Mouse (Mus musculus) CH12.LX (cell line): Measurements from ENCODE around the gene Rps5.

Experiments
- CTCF ChIP-seq, 2 experiments: IDR thresholded peaks in 1 of 2; conservative IDR thresholded peaks in 1 of 2; 2 replicates each; pipeline ENCODE4 v1.5.1; 2011 to 2012; ENCODE audit warnings: low read depth in 2 of 2, low read length in 2 of 2, improper control_type of control experiment in 1 of 2, inconsistent platforms in 1 of 2, mild to moderate bottlenecking in 1 of 2, moderate library complexity in 1 of 2
- EP300 ChIP-seq: IDR thresholded peaks from 2 replicates; pipeline ENCODE4 v1.6.1; 2011; ENCODE audit warnings: low read length, improper control_type of control experiment
- GABPA ChIP-seq: IDR thresholded peaks from 2 replicates; pipeline ENCODE4 v1.6.1; 2012; ENCODE audit warnings: low read depth, low read length, improper control_type of control experiment, inconsistent platforms; ENCODE audit not compliant: insufficient replicate concordance
- MAFK ChIP-seq: IDR thresholded peaks from 2 replicates; pipeline ENCODE4 v1.6.1; 2011; ENCODE audit warnings: low read length, improper control_type of control experiment; ENCODE audit not compliant: insufficient replicate concordance
- MAX ChIP-seq: IDR thresholded peaks from 2 replicates; pipeline ENCODE4 v1.6.1; 2011; ENCODE audit warnings: low read length, improper control_type of control experiment
- MEF2A ChIP-seq: IDR thresholded peaks from 2 replicates; pipeline ENCODE4 v1.6.1; 2014; ENCODE audit warnings: low read depth, mild to moderate bottlenecking, inconsistent platforms, low read length, improper control_type of control experiment, borderline replicate concordance
- MYC ChIP-seq: IDR thresholded peaks from 2 replicates; pipeline ENCODE4 v1.6.1; 2011; ENCODE audit warnings: low read depth, mild to moderate bottlenecking, improper control_type of control experiment, low read length
- PAX5 ChIP-seq: IDR thresholded peaks from 2 replicates; pipeline ENCODE4 v1.6.1; 2012; ENCODE audit warnings: low read length, inconsistent platforms, mixed read lengths
- RAD21 ChIP-seq: IDR thresholded peaks from 2 replicates; pipeline ENCODE4 v1.6.1; 2011; ENCODE audit warnings: low read depth, mild to moderate bottlenecking, low read length, improper control_type of control experiment, moderate library complexity
- USF1 ChIP-seq: IDR thresholded peaks from 2 replicates; pipeline ENCODE4 v1.6.1; 2014; ENCODE audit warnings: low read depth, mild to moderate bottlenecking, inconsistent platforms, low read length, improper control_type of control experiment
- ZC3H11A ChIP-seq: IDR thresholded peaks from 2 replicates; pipeline ENCODE4 v1.6.1; 2012; ENCODE audit warnings: low read depth, mild to moderate bottlenecking, inconsistent platforms, low read length, improper control_type of control experiment
- ZKSCAN1 ChIP-seq: IDR thresholded peaks from 2 replicates; pipeline ENCODE4 v1.6.1; 2012; ENCODE audit warnings: low read depth, inconsistent platforms, low read length, improper control_type of control experiment, borderline replicate concordance
- ZMIZ1 ChIP-seq: IDR thresholded peaks from 2 replicates; pipeline ENCODE4 v1.6.1; 2012; ENCODE audit warnings: low read depth, mild to moderate bottlenecking, inconsistent platforms, low read length, improper control_type of control experiment
- ZNF384 ChIP-seq: IDR thresholded peaks from 2 replicates; pipeline ENCODE4 v1.6.1; 2012; ENCODE audit warnings: low read depth, low read length, improper control_type of control experiment, inconsistent platforms

- no peak for TF ChIP-seq ZNF384
- TF ChIP-seq PAX5 = no peak
- TF ChIP-seq CTCF (conservative IDR thresholded peaks at IDR 0.05 in 1 of 2, IDR thresholded peaks at IDR 0.05 in 1 of 2; ENCODE audit: low read depth in 2 of 2, low read length in 2 of 2) = no peak
- TF ChIP-seq USF1 = no peak
- TF ChIP-seq MAX = no peak
- TF ChIP-seq ZKSCAN1 = no peak
- no peak for TF ChIP-seq ZMIZ1
- TF ChIP-seq GABPA = no peak
- no peak for TF ChIP-seq MEF2A
- TF ChIP-seq MYC = no peak
- TF ChIP-seq RAD21 = no peak
- TF ChIP-seq ZC3H11A = no peak
- no peak for TF ChIP-seq EP300
- TF ChIP-seq MAFK = no peak
Observed at GRCm38 (mm10) chr7:12905146-12905545, 16.9 kb upstream of the Rps5 start.
